Mouse (Mus musculus): Measurements from ENCODE around the gene Gnat2. TPM values are rescaled to one million over a fixed set of nuclear protein-coding genes. Genes with fewer than 3 reads are reported as not detected.
A peak's percentile ranks its signal among the peaks of the same experiment; 100 is the strongest.

The Gnat2 gene
- total and polyA plus RNA-seq, 3 experiments: 0.11 TPM; not detected in 2

GRCm38 (mm10) chr3:108082251-108082875, 10.2 kb upstream of the Gnat2 start:
- H3K27me3 ChIP-seq (ENCODE audit: control insufficient read depth, insufficient read depth, low read length): no peaks in the 10 kb centered on the region
- no peaks in the 10 kb centered on the region for H3K36me3 ChIP-seq (ENCODE audit: control insufficient read depth, insufficient read depth, low read length)
- 95% methylated on average over 1 of the region's 1 CpGs for WGBS
- no peak overlapping the region for H3K9ac ChIP-seq (ENCODE audit: low read depth, low read length)
- no peak overlapping the region for H3K27ac ChIP-seq
- peaks cover 10% of the 10 kb centered on the region; the same call in 1 of the 2 replicates for H3K4me1 ChIP-seq (ENCODE audit: control insufficient read depth, insufficient read depth, low read length)
- TF ChIP-seq POLR2A (IDR thresholded peaks at IDR 0.05; ENCODE audit: insufficient read depth, low read depth, low read length): no peak
- TF ChIP-seq EP300 (IDR thresholded peaks at IDR 0.05; ENCODE audit: insufficient read depth, low read depth, low read length): no peak
- TF ChIP-seq CTCF (IDR thresholded peaks at IDR 0.05): no peak
- H3K79me2 ChIP-seq (replicated peaks; ENCODE audit: control insufficient read depth, insufficient read depth, low read length): no peaks in the 10 kb centered on the region
- DNase-seq: no peak
- H3K4me3 ChIP-seq: no peak overlapping the region
- intact Hi-C loops (cut with DNase I): no loop called here

GRCm38 (mm10) chr3:108083161-108083560, 9.4 kb upstream of the Gnat2 start:
- intact Hi-C loops (cut with DNase I): no loop called here
- DNase-seq: no peak
- Histone ChIP-seq H3K9ac (ENCODE audit: low read depth, low read length) (no peak overlapping the region), H3K36me3 (ENCODE audit: control insufficient read depth, insufficient read depth, low read length) (no peaks in the 10 kb centered on the region), H3K27ac (no peak overlapping the region), H3K4me1 (ENCODE audit: control insufficient read depth, insufficient read depth, low read length) (peaks cover 10% of the 10 kb centered on the region; the same call in 1 of the 2 replicates), H3K27me3 (ENCODE audit: control insufficient read depth, insufficient read depth, low read length) (no peaks in the 10 kb centered on the region), H3K4me3 (no peak overlapping the region), H3K79me2 (replicated peaks; ENCODE audit: control insufficient read depth, insufficient read depth, low read length) (no peaks in the 10 kb centered on the region)
- WGBS: 40% methylated on average over 2 of the region's 2 CpGs
- TF ChIP-seq CTCF (IDR thresholded peaks at IDR 0.05) (no peak), POLR2A (IDR thresholded peaks at IDR 0.05; ENCODE audit: insufficient read depth, low read depth, low read length) (no peak), EP300 (IDR thresholded peaks at IDR 0.05; ENCODE audit: insufficient read depth, low read depth, low read length) (no peak)

GRCm38 (mm10) chr3:108083904-108084407, 8.6 kb upstream of the Gnat2 start:
- H3K27me3 ChIP-seq (ENCODE audit: control insufficient read depth, insufficient read depth, low read length): no peaks in the 10 kb centered on the region
- no peaks in the 10 kb centered on the region for H3K79me2 ChIP-seq (replicated peaks; ENCODE audit: control insufficient read depth, insufficient read depth, low read length)
- peaks cover 10% of the 10 kb centered on the region; the same call in 1 of the 2 replicates for H3K4me1 ChIP-seq (ENCODE audit: control insufficient read depth, insufficient read depth, low read length)
- intact Hi-C loops (cut with DNase I): loop anchor here (2.0 kb wide), 1 partner anchor 63 kb away; the partner anchor contains the start of gene Gnai3
- 67% methylated on average over 4 of the region's 4 CpGs for WGBS
- no peaks in the 10 kb centered on the region for H3K36me3 ChIP-seq (ENCODE audit: control insufficient read depth, insufficient read depth, low read length)
- H3K4me3 ChIP-seq: no peak overlapping the region
- no peak for TF ChIP-seq EP300 (IDR thresholded peaks at IDR 0.05; ENCODE audit: insufficient read depth, low read depth, low read length)
- TF ChIP-seq CTCF (IDR thresholded peaks at IDR 0.05): no peak
- TF ChIP-seq POLR2A (IDR thresholded peaks at IDR 0.05; ENCODE audit: insufficient read depth, low read depth, low read length): no peak
- no peak for DNase-seq
- no peak overlapping the region for H3K9ac ChIP-seq (ENCODE audit: low read depth, low read length)
- no peak overlapping the region for H3K27ac ChIP-seq

GRCm38 (mm10) chr3:108084767-108085270, 7.8 kb upstream of the Gnat2 start:
- Histone ChIP-seq H3K4me3 (peak overlapping the region; percentile 56), H3K4me1 (ENCODE audit: control insufficient read depth, insufficient read depth, low read length) (peaks cover 10% of the 10 kb centered on the region; the same call in 1 of the 2 replicates), H3K79me2 (replicated peaks; ENCODE audit: control insufficient read depth, insufficient read depth, low read length) (no peaks in the 10 kb centered on the region), H3K9ac (ENCODE audit: low read depth, low read length) (peak overlapping the region; percentile 60), H3K27me3 (ENCODE audit: control insufficient read depth, insufficient read depth, low read length) (no peaks in the 10 kb centered on the region), H3K36me3 (ENCODE audit: control insufficient read depth, insufficient read depth, low read length) (no peaks in the 10 kb centered on the region), H3K27ac (peak overlapping the region; percentile 95)
- 32% methylated on average over 13 of the region's 13 CpGs for WGBS
- TF ChIP-seq EP300 (IDR thresholded peaks at IDR 0.05; ENCODE audit: insufficient read depth, low read depth, low read length) (no peak), POLR2A (IDR thresholded peaks at IDR 0.05; ENCODE audit: insufficient read depth, low read depth, low read length) (no peak), CTCF (IDR thresholded peaks at IDR 0.05) (no peak)
- intact Hi-C loops (cut with DNase I): loop anchor here (2.0 kb wide), 1 partner anchor 62 kb away; the partner anchor contains the start of gene Gnai3
- DNase-seq: no peak

GRCm38 (mm10) chr3:108085281-108085720, 7.3 kb upstream of the Gnat2 start:
- intact Hi-C loops (cut with DNase I): loop anchor here (2.0 kb wide), 1 partner anchor 62 kb away; the partner anchor contains the start of gene Gnai3
- DNase-seq: peak; percentile 95 to 96
- peak overlapping the region; percentile 95 for H3K27ac ChIP-seq
- 6% methylated on average over 14 of the region's 14 CpGs for WGBS
- no peaks in the 10 kb centered on the region for H3K79me2 ChIP-seq (replicated peaks; ENCODE audit: control insufficient read depth, insufficient read depth, low read length)
- H3K9ac ChIP-seq (ENCODE audit: low read depth, low read length): peak overlapping the region; percentile 60
- H3K4me1 ChIP-seq (ENCODE audit: control insufficient read depth, insufficient read depth, low read length): peaks cover 10% of the 10 kb centered on the region; the same call in 1 of the 2 replicates
- peak overlapping the region; percentile 56 for H3K4me3 ChIP-seq
- no peaks in the 10 kb centered on the region for H3K36me3 ChIP-seq (ENCODE audit: control insufficient read depth, insufficient read depth, low read length)
- H3K27me3 ChIP-seq (ENCODE audit: control insufficient read depth, insufficient read depth, low read length): no peaks in the 10 kb centered on the region
- peak; percentile 34 for TF ChIP-seq CTCF (IDR thresholded peaks at IDR 0.05)
- TF ChIP-seq EP300 (IDR thresholded peaks at IDR 0.05; ENCODE audit: insufficient read depth, low read depth, low read length): 0 out of 2 replicates have a peak, but pooled peaks have one; percentile 50
- TF ChIP-seq POLR2A (IDR thresholded peaks at IDR 0.05; ENCODE audit: insufficient read depth, low read depth, low read length): peak; percentile 54; the same call in 1 of the 2 replicates

All from heart, adult 2 months (tissue).